In genomic region chr10:40212443-40213169, GRCm38 (mm10) we compare ENCODE assay signal across 8 mouse cellular contexts. TPM values are rescaled to one million over a fixed set of nuclear protein-coding genes. Genes with fewer than 3 reads are reported as not detected.
A peak's percentile ranks its signal among the peaks of the same experiment; 100 is the strongest.
DNase-seq lines count a peak whose midpoint lies in the region; ATAC-seq and TF ChIP-seq lines count a peak whose summit lies in the region.

No protein-coding gene starts in this region.

- H3K9ac ChIP-seq in ES-Bruce4 (ENCODE audit: low read depth, poor library complexity, severe bottlenecking): no peak overlapping the region
- H3K9ac ChIP-seq in forebrain, embryonic 14.5 days (ENCODE audit: low read length): no peak overlapping the region
- H3K9ac ChIP-seq in liver, embryonic 15.5 days: no peak overlapping the region
- no peak overlapping the region for H3K9ac ChIP-seq in neural tube, embryonic 13.5 days

- peak; percentile 87 for TF ChIP-seq CTCF in ES-Bruce4 (IDR thresholded peaks at IDR 0.05; ENCODE audit: low read depth, low read length)
- peak; percentile 68; the same call in 1 of the 2 replicates for TF ChIP-seq CTCF in testis, adult 2 months (IDR thresholded peaks at IDR 0.05; ENCODE audit: control insufficient read depth, insufficient read depth, insufficient replicate concordance, low read depth, low read length)

- no peak overlapping the region for H3K27ac ChIP-seq in ES-Bruce4 (ENCODE audit: insufficient read depth, low read length)
- H3K27ac ChIP-seq in forebrain, embryonic 14.5 days (ENCODE audit: low read depth, low read length): no peak overlapping the region
- H3K27ac ChIP-seq in liver, embryonic 15.5 days (replicated peaks): no peak overlapping the region
- H3K27ac ChIP-seq in neural tube, embryonic 13.5 days (replicated peaks): no peak overlapping the region
- H3K27ac ChIP-seq in testis, adult 2 months (ENCODE audit: control insufficient read depth, insufficient read depth, low read depth, low read length): no peak overlapping the region

- no peak for TF ChIP-seq EP300 in ES-Bruce4 (IDR thresholded peaks at IDR 0.05; ENCODE audit: insufficient read depth, low read depth, low read length)

- peak overlapping the region; percentile 57 for H3K4me3 ChIP-seq in ES-Bruce4 (ENCODE audit: low read depth, low read length)
- no peak overlapping the region for H3K4me3 ChIP-seq in forebrain, embryonic 14.5 days (ENCODE audit: low read depth, low read length)
- no peak overlapping the region for H3K4me3 ChIP-seq in liver, embryonic 15.5 days (replicated peaks)
- no peak overlapping the region for H3K4me3 ChIP-seq in neural tube, embryonic 13.5 days
- H3K4me3 ChIP-seq in testis, adult 2 months (ENCODE audit: control insufficient read depth, low read depth, low read length): peak overlapping the region; percentile 42

- H3K27me3 ChIP-seq in ES-Bruce4 (ENCODE audit: control insufficient read depth, insufficient read depth, low read length, poor library complexity, severe bottlenecking): no peaks in the 10 kb centered on the region
- no peaks in the 10 kb centered on the region for H3K27me3 ChIP-seq in forebrain, embryonic 14.5 days (replicated peaks; ENCODE audit: control insufficient read depth, insufficient read depth, low read length)
- peaks cover 4% of the 10 kb centered on the region for H3K27me3 ChIP-seq in liver, embryonic 15.5 days
- H3K27me3 ChIP-seq in neural tube, embryonic 13.5 days: no peaks in the 10 kb centered on the region
- H3K27me3 ChIP-seq in testis, adult 2 months (ENCODE audit: control insufficient read depth, insufficient read depth, low read length): no peaks in the 10 kb centered on the region

- WGBS in forebrain, embryonic 14.5 days: 44% methylated on average over 13 of the region's 13 CpGs
- 34% methylated on average over 13 of the region's 13 CpGs for WGBS in liver, embryonic 15.5 days (ENCODE audit: insufficient replicate concordance)
- WGBS in neural tube, embryonic 13.5 days: 39% methylated on average over 13 of the region's 13 CpGs

- H3K36me3 ChIP-seq in ES-Bruce4 (ENCODE audit: control insufficient read depth, insufficient read depth, low read length, poor library complexity, severe bottlenecking): no peaks in the 10 kb centered on the region
- H3K36me3 ChIP-seq in forebrain, embryonic 14.5 days (ENCODE audit: control insufficient read depth, insufficient read depth, low read length): no peaks in the 10 kb centered on the region
- no peaks in the 10 kb centered on the region for H3K36me3 ChIP-seq in liver, embryonic 15.5 days (replicated peaks)
- H3K36me3 ChIP-seq in neural tube, embryonic 13.5 days: no peaks in the 10 kb centered on the region
- no peaks in the 10 kb centered on the region for H3K36me3 ChIP-seq in testis, adult 2 months (ENCODE audit: control insufficient read depth, insufficient read depth, low read length)

- peak; percentile 91 for ATAC-seq in cerebellum, adult (ENCODE audit: insufficient number of reproducible peaks, low FRiP score, low TSS enrichment)
- ATAC-seq in forebrain, embryonic 14.5 days: peak; percentile 80
- ATAC-seq in liver, embryonic 15.5 days (ENCODE audit: insufficient read depth): peak; percentile 85
- ATAC-seq in neural tube, embryonic 13.5 days (ENCODE audit: low read depth): peak; percentile 81

- DNase-seq in forebrain, embryonic 14.5 days (ENCODE audit: low spot score): peak; percentile 89
- DNase-seq in heart, postnatal 10 days: peak; percentile 95 to 97
- DNase-seq in kidney, postnatal 4 days: peak; percentile 92 to 94

- TF ChIP-seq POLR2A in ES-Bruce4 (IDR thresholded peaks at IDR 0.05; ENCODE audit: insufficient read depth, low read length): no peak
- no peak for TF ChIP-seq POLR2A in testis, adult 2 months (IDR thresholded peaks at IDR 0.05; ENCODE audit: control insufficient read depth, low read depth, low read length)

- intact Hi-C loops in heart, postnatal 10 days (cut with DNase I): loop anchor here (1.0 to 5.0 kb wide), 3 partner anchors 70 to 255 kb away; partner anchors contain the start of gene Slc16a10

- H3K4me1 ChIP-seq in ES-Bruce4 (ENCODE audit: control insufficient read depth, insufficient read depth, low read length): no peaks in the 10 kb centered on the region
- no peaks in the 10 kb centered on the region for H3K4me1 ChIP-seq in forebrain, embryonic 14.5 days (ENCODE audit: control insufficient read depth, insufficient read depth, low read length)
- H3K4me1 ChIP-seq in liver, embryonic 15.5 days (replicated peaks): peaks cover 5% of the 10 kb centered on the region
- H3K4me1 ChIP-seq in neural tube, embryonic 13.5 days (replicated peaks): no peaks in the 10 kb centered on the region
- 0 out of 2 replicates have a peak, but pooled peaks cover 2% of the 10 kb centered on the region for H3K4me1 ChIP-seq in testis, adult 2 months (ENCODE audit: control insufficient read depth, insufficient read depth, low read length)

- H3K9me3 ChIP-seq in ES-Bruce4 (replicated peaks; ENCODE audit: control insufficient read depth, insufficient read depth, low read length, poor library complexity, severe bottlenecking): no peaks in the 10 kb centered on the region
- no peaks in the 10 kb centered on the region for H3K9me3 ChIP-seq in forebrain, embryonic 14.5 days (replicated peaks; ENCODE audit: control insufficient read depth, low read length)
- no peaks in the 10 kb centered on the region for H3K9me3 ChIP-seq in liver, embryonic 15.5 days (replicated peaks)
- no peaks in the 10 kb centered on the region for H3K9me3 ChIP-seq in neural tube, embryonic 13.5 days

- no peak overlapping the region for H3K4me2 ChIP-seq in forebrain, embryonic 14.5 days (ENCODE audit: low read length)
- H3K4me2 ChIP-seq in liver, embryonic 15.5 days: 0 out of 2 replicates have a peak overlapping the region, but pooled peaks have one; percentile 4
- H3K4me2 ChIP-seq in neural tube, embryonic 13.5 days: no peak overlapping the region

RNA-seq across cellular contexts. Expression of gene Rpf2, which starts 34.2 kb away (rescaled TPM):
- 141 and 154 TPM in 2 replicates for polyA plus RNA-seq in ES-Bruce4 (2011; ENCODE audit: insufficient read depth, insufficient read length, low read depth, missing spikeins)
- 79.8 and 85.2 TPM in 2 replicates for polyA plus RNA-seq in forebrain, embryonic 14.5 days (2014; fragmentation: Nextera tagmentation; extraction: Ambion mirVana)
- total RNA-seq in heart, postnatal 10 days (2021): 10 to 100 TPM; 16.1 to 17.2 TPM
- polyA plus RNA-seq in liver, embryonic 15.5 days (2015; fragmentation: Nextera tagmentation; extraction: Ambion mirVana): 28.0 and 32.8 TPM in 2 replicates
- 83.9 and 84.4 TPM in 2 replicates for polyA plus RNA-seq in neural tube, embryonic 13.5 days (2015; fragmentation: Nextera tagmentation; extraction: Ambion mirVana)
- polyA plus RNA-seq in testis, adult 2 months (2012; rRNA removed): 14.6 and 15.8 TPM in 2 replicates

RNA-seq across cellular contexts. Expression of gene Gtf3c6, which starts 45.3 kb away (rescaled TPM):
- 42.3 and 44.7 TPM in 2 replicates for polyA plus RNA-seq in ES-Bruce4 (2011; ENCODE audit: insufficient read depth, insufficient read length, low read depth, missing spikeins)
- 78.0 and 79.9 TPM in 2 replicates for polyA plus RNA-seq in forebrain, embryonic 14.5 days (2014; fragmentation: Nextera tagmentation; extraction: Ambion mirVana)
- total RNA-seq in heart, postnatal 10 days (2021): 10 to 100 TPM; 30.4 to 31.5 TPM
- 24.7 and 25.5 TPM in 2 replicates for polyA plus RNA-seq in liver, embryonic 15.5 days (2015; fragmentation: Nextera tagmentation; extraction: Ambion mirVana)
- polyA plus RNA-seq in neural tube, embryonic 13.5 days (2015; fragmentation: Nextera tagmentation; extraction: Ambion mirVana): 106 and 108 TPM in 2 replicates
- polyA plus RNA-seq in testis, adult 2 months (2012; rRNA removed): 3.4 and 5.1 TPM in 2 replicates

Comparison
In these comparisons a context has a peak if more than half of its experiments do, and no peak if none do; other contexts are left out.
1. H3K4me3 ChIP-seq: peak in ES-Bruce4 (single experiment) and testis, adult 2 months (single experiment); none in forebrain, embryonic 14.5 days (single experiment), liver, embryonic 15.5 days (single experiment) and neural tube, embryonic 13.5 days (single experiment).
2. Peak in every context shown above with its lines, with median percentiles within 50 percentile points of each other: ATAC-seq and DNase-seq.